Mouse (Mus musculus) CD8-positive naive resting alpha-beta T cell, adult 57 days (primary cell): ENCODE results near the gene Oard1. TPM values are rescaled to one million over a fixed set of nuclear protein-coding genes. Genes with fewer than 3 reads are reported as not detected.

Experiments
- total RNA-seq: library from RNA; stranded (reverse); gene quantifications from one replicate; pipeline ENCODE4 v1.2.4, GENCODE M21; 2023

Oard1 gene
- 28.4 TPM for total RNA-seq

DNA sequence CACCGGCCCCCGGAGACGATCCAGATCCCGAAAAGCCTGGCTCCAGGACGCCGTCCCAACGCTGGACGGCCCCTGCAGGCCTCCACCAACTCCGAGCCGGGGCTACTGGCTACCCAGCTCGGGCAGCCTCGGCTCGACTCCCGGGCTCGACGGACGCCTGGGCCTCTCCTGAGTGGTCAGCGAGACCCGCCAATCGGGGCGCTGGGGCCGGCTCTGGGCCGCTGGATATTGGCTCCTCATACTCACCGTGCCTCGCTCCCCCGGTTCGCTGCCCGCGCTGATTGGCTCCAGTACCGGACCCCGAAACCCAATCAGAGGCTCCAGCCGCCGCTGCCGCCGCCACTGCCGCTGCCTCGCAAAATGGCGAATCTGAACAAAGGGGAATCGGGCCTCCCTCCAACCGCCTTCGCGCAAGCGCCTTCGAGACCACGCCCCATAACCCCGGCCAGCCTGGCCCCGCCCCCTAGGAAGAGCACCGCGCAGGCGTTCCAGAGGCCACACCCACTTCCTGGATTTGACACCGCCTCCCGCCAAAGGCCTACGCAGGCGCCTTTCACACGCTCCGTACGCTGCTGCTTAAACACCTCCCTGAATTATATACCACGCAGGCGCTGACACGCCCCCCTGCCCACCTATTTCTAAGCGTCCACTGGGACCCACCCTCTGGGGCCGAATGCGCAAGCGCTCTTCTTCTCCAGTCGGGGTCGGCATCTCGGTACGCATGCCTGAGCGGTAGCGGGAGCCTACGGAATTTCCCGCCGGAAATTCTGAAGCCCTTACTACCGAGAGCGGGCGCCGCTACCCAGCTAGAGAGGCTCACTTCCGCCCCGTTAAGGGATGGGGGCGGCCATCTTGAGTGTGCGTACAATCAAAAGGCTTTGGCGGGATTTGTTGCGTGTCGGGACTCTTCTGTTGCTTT lies at the start of gene Oard1, which contains the start of gene Nfya:
Oard1 (plus strand) TSS at position 635 of the 919 bp plus-strand sequence.
Nfya (minus strand) TSS at position 527 of the 919 bp plus-strand sequence.

GRCm38 (mm10) chr17:48432158-48432980 lies 22.6 kb downstream of the Oard1 start, which contains the start of gene Apobec2:
TSS of gene Apobec2 (minus strand) at chr17:48432930.

DNA sequence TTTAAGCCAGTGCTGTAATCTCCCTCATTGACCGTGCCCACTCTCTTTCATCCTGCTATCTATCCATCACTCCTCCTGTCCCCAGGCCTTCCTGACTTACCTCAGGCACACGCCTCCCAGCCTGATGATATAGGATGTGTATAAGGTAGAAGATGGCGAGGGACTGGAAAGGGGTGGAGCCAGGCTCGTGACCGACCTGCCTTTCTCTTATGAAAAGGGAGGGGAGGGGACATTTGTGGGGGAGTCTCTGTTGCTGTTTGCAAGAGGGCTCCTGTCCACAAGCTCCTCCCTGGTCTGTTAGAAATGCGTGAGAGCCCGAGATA lies 41.5 kb downstream of the Oard1 start, which contains the start of gene Tspo2:
Tspo2 (minus strand) TSS at position 170 of the 323 bp plus-strand sequence.

DNA sequence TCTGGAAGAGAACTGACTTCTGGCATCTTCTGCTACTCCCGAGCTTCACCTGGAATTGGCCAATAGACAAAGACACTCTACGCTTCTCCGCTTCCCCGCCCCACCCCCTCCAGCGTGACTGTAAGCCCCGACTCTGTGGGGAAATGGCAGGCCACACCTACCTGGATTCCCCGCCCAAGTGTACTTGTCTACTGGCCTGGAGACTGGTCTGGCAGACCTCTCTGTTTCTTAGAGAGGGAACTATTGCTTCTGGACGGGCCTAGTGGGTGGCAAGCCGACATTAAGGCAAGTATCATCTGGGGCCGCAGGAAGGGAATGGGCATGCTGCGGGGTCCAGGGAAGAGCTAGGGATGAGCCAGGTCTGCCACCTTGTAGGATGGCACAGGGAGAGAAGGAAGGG lies 44.9 kb downstream of the Oard1 start, which contains the start of gene Unc5cl:
Unc5cl (plus strand) TSS at position 214 of the 400 bp plus-strand sequence.

Other genes starting within 250 kb of the Oard1 start
- 1.6 TPM for gene A530064D06Rik, start 242.7 kb upstream of the Oard1 start, total RNA-seq
- gene Trem1, start 177.2 kb upstream of the Oard1 start, total RNA-seq: 1.2 TPM
- 0.89 TPM for gene Trem3, start 162.2 kb upstream of the Oard1 start, total RNA-seq
- 2.9 TPM for gene Treml4, start 145.7 kb upstream of the Oard1 start, total RNA-seq
- 78.0 TPM for gene Treml2, start 110.5 kb upstream of the Oard1 start, total RNA-seq
- gene B430306N03Rik, start 93.9 kb upstream of the Oard1 start, total RNA-seq: 3.5 TPM
- not detected for gene Trem2, start 63.6 kb upstream of the Oard1 start, total RNA-seq
- not detected for gene Treml1, start 50.1 kb upstream of the Oard1 start, total RNA-seq
- gene Nfya, start 108 bp upstream of the Oard1 start, total RNA-seq: 75.1 TPM
- 2.9 TPM for gene Apobec2, start 22.9 kb downstream of the Oard1 start, total RNA-seq
- 1.3 TPM for gene Tspo2, start 41.5 kb downstream of the Oard1 start, total RNA-seq
- gene Unc5cl, start 44.9 kb downstream of the Oard1 start, total RNA-seq: 17.2 TPM